Mouse (Mus musculus): ENCODE data around the gene Taldo1.

Gene Taldo1

GRCm38 (mm10) chr7:141420030-141420702 is 28.2 kb downstream of the Taldo1 start:
- DNase-seq (ENCODE audit: low read depth, low spot score) = no peak

- DNase-seq (ENCODE audit: low read depth, low spot score) = no peak
Observed at GRCm38 (mm10) chr7:141423811-141424210, 31.8 kb downstream of the Taldo1 start.

GRCm38 (mm10) chr7:141426948-141427730 is 35.1 kb downstream of the Taldo1 start:
- no peak for DNase-seq (ENCODE audit: low read depth, low spot score)

GRCm38 (mm10) chr7:141428701-141429100 is 36.7 kb downstream of the Taldo1 start:
- no peak for DNase-seq (ENCODE audit: low read depth, low spot score)

GRCm38 (mm10) chr7:141429310-141429709 is 37.3 kb downstream of the Taldo1 start, which contains the start of gene Cend1:
TSS of gene Cend1 (minus strand) at chr7:141429491.
- peak; percentile 96 for DNase-seq (ENCODE audit: low read depth, low spot score)

GRCm38 (mm10) chr7:141429840-141430584 is 38.0 kb downstream of the Taldo1 start:
- no peak for DNase-seq (ENCODE audit: low read depth, low spot score)

- no peak for DNase-seq (ENCODE audit: low read depth, low spot score)
Observed at GRCm38 (mm10) chr7:141430585-141431240, 38.7 kb downstream of the Taldo1 start.

- no peak for DNase-seq (ENCODE audit: low read depth, low spot score)
Observed at GRCm38 (mm10) chr7:141431434-141432185, 39.6 kb downstream of the Taldo1 start.

GRCm38 (mm10) chr7:141432186-141432611 is 40.2 kb downstream of the Taldo1 start:
- DNase-seq (ENCODE audit: low read depth, low spot score) = no peak

- no peak for DNase-seq (ENCODE audit: low read depth, low spot score)
Observed at GRCm38 (mm10) chr7:141432741-141433516, 40.9 kb downstream of the Taldo1 start.

- DNase-seq (ENCODE audit: low read depth, low spot score) = no peak
Observed at GRCm38 (mm10) chr7:141433517-141434400, 41.8 kb downstream of the Taldo1 start.

- DNase-seq (ENCODE audit: low read depth, low spot score) = peak; percentile 55
Observed at GRCm38 (mm10) chr7:141434464-141434863, 42.5 kb downstream of the Taldo1 start.

- peak; percentile 58 for DNase-seq (ENCODE audit: low read depth, low spot score)
Observed at GRCm38 (mm10) chr7:141435129-141435855, 43.3 kb downstream of the Taldo1 start.

GRCm38 (mm10) chr7:141435856-141436522 is 44.0 kb downstream of the Taldo1 start:
- DNase-seq (ENCODE audit: low read depth, low spot score) = no peak

GRCm38 (mm10) chr7:141436523-141436892 is 44.5 kb downstream of the Taldo1 start:
- DNase-seq (ENCODE audit: low read depth, low spot score) = no peak

- peak; percentile 86 for DNase-seq (ENCODE audit: low read depth, low spot score)
Observed at GRCm38 (mm10) chr7:141437178-141438120, 45.5 kb downstream of the Taldo1 start, which contains the start of gene Slc25a22. TSS of gene Slc25a22 (minus strand) at chr7:141437892.
